Mouse (Mus musculus): ENCODE measurements around the gene Sept7.

GRCm38 (mm10) chr9:25267574-25267973 lies 15.3 kb downstream of the Sept7 start:
- TF ChIP-seq POLR2A (IDR thresholded peaks at IDR 0.05; ENCODE audit: low read depth, low read length) = no peak
- no peak for TF ChIP-seq E2F4 (IDR thresholded peaks at IDR 0.05; ENCODE audit: insufficient replicate concordance, low read depth, low read length)
- TF ChIP-seq CTCF (conservative IDR thresholded peaks at IDR 0.05 in 1 of 2, IDR thresholded peaks at IDR 0.05 in 1 of 2; ENCODE audit: low read depth in 2 of 2, low read length in 2 of 2) = no peak
- TF ChIP-seq ELF1 (IDR thresholded peaks at IDR 0.05; ENCODE audit: low read depth, low read length) = no peak
- TF ChIP-seq ZC3H11A (IDR thresholded peaks at IDR 0.05; ENCODE audit: low read depth, low read length) = no peak
- no peak for TF ChIP-seq IRF4 (IDR thresholded peaks at IDR 0.05; ENCODE audit: low read depth, low read length)
- no peak for TF ChIP-seq EP300 (IDR thresholded peaks at IDR 0.05; ENCODE audit: low read length)
- no peak for TF ChIP-seq KAT2A (IDR thresholded peaks at IDR 0.05; ENCODE audit: insufficient replicate concordance, low read length)
- TF ChIP-seq SMC3 (IDR thresholded peaks at IDR 0.05; ENCODE audit: low read depth, low read length) = no peak
- no peak for TF ChIP-seq CHD2 (IDR thresholded peaks at IDR 0.05; ENCODE audit: low read length)
